Mouse (Mus musculus) spleen, postnatal 36 days (tissue): ENCODE data around the gene Oas1e.

Experiments used
- DNase-seq, 2 experiments: peaks; one replicate each; pipeline ENCODE4 v3.0.0; 2022; ENCODE audit warnings: low spot score in 2 of 2, mixed read lengths in 1 of 2

Gene Oas1e

DNA sequence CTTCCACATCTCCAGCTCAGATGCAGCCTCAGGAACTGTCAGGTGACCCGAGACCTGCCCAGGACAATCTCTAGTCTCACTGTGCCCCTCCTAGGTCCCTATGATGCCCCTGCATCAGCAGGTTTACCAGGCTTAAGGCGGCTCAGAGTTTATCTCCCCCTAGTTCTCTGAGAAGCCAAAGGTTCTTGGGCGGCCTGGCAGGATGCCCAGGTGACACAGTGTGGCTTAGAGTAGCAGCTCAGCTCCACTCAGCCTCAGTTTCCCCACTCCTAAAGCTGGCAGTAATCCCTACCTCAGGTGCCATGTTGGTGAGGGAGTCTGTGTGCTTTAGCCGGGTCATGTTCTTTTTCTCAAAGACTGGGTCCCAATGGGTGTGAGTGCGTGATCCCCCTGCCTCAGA lies 18.5 kb downstream of the Oas1e start:
- DNase-seq = peak in 1 of 2 experiments; percentile 50

DNA sequence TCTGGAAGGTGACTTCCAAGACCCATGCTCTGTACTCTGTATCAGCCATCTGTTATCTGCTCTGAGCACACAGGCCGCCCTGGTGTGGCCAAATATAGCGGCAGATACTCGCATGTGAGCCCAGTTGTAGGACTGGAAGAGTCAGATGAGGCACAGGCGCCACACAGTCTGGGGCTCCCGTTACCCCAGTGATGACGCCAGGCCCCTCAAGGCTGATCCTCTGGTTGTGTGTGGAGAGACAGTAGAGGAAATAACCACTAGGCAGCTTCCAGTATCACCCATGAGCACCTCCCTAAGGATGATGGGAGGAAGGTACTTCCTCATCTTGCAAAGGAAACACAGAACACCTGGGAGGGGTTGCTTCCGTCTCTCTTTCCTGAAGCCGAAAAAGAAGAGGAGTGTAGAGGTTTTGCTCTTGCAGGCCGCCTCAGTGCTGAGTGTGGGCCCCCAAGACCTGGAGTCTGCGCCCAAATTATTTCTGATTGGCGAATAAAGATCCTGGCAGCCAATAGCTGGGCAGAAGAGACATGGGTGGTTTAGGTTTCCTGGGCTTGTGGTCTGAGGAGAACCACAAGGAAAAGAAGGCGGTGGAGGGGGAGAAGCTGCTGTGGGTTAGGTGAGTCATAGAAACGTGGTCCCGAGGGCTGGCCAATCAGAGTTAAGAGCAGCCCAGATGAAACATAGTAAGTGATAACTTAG lies 19.9 kb downstream of the Oas1e start:
- peak; percentile 58 to 66 for DNase-seq

DNA sequence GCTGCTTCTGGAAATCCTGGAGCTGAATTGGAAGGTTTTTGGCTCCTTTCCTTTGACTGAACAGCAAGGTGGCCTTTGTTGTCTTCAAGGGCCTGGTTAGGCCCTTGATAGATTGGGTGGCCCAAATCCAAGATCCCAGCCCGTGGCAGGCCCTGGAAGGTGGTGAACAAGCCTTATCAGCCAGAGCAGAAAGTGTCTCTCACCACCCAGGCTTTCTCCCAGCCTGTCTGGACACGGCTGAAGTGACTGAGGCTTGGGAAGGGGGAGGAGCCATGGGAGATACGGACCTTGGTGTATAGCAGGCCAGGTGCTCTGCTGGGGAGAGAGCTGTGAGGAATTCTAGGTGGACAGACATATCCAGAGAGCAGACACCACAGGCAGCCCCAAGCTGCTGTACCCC lies 25.9 kb downstream of the Oas1e start:
- peak; percentile 37 to 59 for DNase-seq

DNA sequence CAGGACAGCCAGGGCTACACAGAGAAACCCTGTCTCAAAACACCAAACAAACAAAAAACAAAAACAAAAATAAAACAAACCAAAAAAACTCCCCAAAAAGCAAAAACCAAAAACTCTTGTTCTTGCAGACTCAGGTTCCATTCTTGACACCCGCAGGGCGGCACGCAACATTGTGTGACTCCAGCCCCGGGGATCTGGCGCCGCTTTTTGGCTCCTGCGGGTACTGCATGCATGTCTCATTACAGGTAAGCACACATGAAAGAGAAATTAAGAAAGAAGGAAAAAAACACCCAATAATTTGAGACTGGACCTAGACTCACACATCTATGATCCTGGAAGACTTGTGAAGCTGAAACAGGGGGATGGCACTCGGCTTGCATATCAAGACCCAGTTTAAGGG lies 30.3 kb downstream of the Oas1e start:
- no peak for DNase-seq

DNA sequence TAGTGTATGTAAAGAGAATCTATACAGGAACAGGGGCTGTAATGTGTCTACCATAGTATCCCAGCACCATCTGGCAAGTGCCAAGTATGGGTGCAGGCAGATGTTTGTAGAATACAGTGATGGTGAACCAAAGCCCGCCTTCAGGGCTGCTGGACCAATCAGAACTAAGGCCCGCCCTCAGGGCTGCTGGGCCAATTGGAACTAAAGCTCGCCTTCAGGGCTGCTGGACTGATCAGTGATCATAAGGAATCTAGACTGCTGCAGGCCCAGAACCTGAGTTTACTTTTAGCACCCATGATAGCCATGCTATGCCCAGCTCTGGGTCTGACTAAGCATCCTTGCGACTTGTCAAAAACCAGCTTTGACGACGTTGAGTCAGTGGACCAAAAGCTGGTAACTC lies 33.4 kb downstream of the Oas1e start:
- no peak for DNase-seq

DNA sequence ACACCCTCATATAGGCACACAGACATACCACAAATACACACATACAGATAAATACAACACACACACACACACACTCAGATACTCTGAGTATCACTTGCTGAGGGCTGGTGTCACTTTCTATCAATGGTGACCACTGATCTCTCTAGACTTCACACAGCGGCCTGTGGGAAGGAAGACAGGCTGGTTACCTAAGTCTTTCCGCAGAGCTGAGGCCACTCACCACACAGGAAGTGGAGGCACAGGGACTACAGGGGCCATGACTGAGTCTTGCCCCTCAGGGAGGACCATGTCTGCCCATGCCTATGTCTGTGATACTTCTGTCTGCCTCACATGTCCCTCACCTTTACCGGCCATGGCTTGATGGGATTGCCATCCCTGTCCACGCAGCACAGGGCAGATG lies 41.1 kb downstream of the Oas1e start:
- no peak for DNase-seq

DNA sequence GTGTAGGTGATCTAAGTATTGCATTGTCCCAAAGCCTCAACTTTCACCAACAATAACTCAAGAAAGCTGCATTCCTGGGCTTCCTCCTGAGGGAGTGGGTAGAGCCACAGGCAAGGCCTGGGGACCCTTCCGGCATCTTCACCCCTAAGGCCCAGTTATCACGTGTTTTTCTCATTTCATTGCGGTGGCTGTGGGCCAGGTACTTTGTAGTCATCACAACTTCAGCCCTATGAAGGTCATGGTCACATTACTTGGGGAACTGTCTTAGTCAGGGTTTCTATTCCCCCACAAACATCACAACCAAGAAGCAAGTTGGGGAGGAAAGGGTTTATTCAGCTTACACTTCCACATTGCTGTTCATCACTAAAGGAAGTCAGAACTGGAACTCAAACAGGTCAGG lies 42.5 kb downstream of the Oas1e start:
- no peak for DNase-seq

DNA sequence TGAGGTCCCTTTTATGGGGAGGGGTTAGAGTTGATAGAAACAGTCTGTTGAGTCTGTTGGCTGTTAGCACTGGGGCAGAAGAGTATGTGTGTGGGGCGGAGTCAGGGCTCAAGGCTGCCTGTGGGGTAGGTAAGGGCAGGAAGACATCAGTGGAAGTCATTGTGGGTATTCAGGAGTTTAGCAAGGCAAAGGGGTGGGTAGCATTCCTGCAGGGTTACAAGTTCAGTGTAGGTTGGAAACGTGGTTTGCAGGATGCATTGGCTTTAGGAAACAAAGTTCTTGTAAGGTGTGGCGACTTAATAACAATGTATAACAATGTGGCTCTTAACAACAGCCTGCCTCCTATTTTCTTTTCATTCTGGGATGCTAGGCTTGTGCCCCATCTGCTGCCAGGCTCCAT lies 44.1 kb downstream of the Oas1e start:
- no peak for DNase-seq

DNA sequence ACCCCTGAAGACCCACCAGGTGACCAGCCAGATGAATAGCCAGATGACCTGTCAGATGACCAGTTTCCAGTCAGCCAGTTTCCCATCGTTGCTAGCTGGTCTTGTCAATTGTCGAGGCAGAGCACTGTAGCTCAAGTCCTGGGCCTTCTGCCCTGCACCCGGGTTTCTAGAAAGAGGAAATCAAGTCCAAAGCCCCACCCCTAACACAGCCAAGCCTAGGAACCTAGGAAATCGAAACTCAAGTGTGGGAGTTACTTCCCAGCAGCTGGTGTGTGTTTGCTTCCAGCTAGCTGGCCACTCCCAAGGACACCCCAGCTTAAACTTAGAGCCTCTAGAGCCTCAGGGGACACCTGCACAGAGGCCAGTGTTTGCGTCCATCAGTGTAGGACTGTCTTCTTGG lies 45.6 kb downstream of the Oas1e start, which contains the start of gene Oas2:
Gene Oas2, minus strand, starts transcription at position 166 of the 400 bp plus-strand sequence.
- peak; percentile 11 to 38 for DNase-seq

DNA sequence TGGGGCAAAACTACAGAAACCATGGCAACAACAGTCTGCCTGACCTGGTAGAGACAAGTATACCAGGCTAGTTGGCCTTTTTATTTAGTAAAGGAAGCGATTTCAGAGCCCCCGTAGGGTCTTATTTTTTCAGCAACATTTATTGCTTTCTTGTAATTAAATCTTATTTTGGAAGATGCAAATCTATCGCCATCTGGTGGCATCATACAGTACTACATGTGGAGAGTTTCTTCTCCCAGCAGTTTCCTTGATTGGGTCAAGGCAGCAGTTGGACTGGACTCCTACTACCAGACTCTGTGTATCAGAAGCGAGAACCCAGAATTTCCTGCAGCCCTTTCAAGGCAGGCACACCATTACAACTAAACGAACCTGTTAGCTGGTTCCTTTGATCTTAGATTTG lies 48.9 kb downstream of the Oas1e start:
- peak; percentile 14 to 43 for DNase-seq

DNA sequence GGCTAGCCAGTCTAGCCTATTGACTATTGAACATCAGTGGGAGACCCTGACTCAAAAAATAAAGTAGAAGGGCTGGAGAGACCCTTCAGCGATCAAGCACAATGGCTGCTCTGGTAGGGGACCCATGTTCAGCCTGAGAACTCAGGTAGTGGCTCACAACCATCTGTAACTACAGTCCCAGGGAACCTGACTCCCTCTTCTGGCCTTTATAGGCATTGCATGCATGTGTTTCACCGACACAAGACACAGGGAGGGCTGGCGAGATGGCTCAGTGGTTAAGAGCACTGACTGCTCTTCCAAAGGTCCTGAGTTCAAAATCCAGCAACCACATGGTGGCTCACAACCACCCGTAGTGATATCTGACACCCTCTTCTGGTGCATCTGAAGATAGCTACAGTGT lies 53.2 kb downstream of the Oas1e start:
- peak; percentile 50 to 52 for DNase-seq
